In the genomic region with DNA sequence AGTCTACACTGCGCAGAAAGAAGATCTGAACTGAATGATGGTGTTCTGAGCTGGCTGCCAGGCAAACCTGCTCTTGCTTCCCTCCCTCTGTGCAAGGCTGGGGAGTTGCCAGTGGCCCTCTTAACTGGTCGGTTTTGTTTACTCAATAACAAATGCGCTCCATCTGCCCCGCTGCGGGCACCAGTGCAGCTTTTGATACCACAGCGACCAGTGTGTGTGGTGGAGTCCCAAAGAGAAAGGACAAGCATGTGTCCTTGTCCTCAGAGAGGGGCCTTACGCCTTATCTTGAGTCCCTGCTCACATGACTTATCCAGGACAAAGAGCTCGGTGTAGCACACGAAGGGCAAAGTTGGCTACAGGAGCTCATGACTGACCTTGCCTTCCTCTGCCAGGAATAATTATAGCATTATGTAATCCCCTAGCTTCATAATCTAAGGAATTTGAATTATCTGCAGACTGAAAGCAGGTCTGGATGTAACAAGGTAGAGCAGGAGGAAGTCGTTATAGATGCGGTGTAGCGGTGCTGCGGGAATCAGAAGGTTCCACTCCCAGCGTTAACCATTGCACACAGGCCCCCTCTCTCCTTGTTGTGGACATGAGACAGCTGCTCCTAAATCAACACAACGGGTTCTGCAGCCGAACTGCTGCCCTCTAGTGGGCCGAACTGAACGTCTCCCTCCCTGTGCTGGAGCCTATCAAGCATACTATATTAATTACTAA, we compare ENCODE assay signal across 8 mouse cellular contexts. TPM values are rescaled to one million over a fixed set of nuclear protein-coding genes. Genes with fewer than 3 reads are reported as not detected.
DNase-seq lines count a peak whose midpoint lies in the region; ATAC-seq and TF ChIP-seq lines count a peak whose summit lies in the region.

No protein-coding gene starts in this region.

- POLR2A ChIA-PET in Patski (lab: Charles Lee) = interaction anchor here (0.5 to 1.8 kb wide), 13 partner anchors 9 to 189 kb away, joined by 3 to 10 read pairs (median 3); a partner anchor contains a TSS

- peak; percentile 94 for TF ChIP-seq CTCF in Patski (IDR thresholded peaks at IDR 0.05)

- no peak overlapping the region for H3K9ac ChIP-seq in hindbrain, embryonic 13.5 days

- in situ Hi-C loops in Patski (cut with MboI; ENCODE audit: low pct_unique_long_range_greater_than_20kb) = loop anchor here (5.0 to 25.0 kb wide), 2 partner anchors 429 to 574 kb away; a partner anchor contains a TSS

- peak; percentile 33 for ATAC-seq in Patski
- peak; percentile 88 for ATAC-seq in hindbrain, embryonic 13.5 days (ENCODE audit: low FRiP score)

- H3K4me3 ChIP-seq in hindbrain, embryonic 13.5 days = no peak overlapping the region

- H3K4me1 ChIP-seq in hindbrain, embryonic 13.5 days (replicated peaks) = peaks cover 7% of the 10 kb centered on the region; the same call in 1 of the 2 replicates

- H3K27ac ChIP-seq in hindbrain, embryonic 13.5 days = no peak overlapping the region; the same call in 1 of the 2 replicates

- no peaks in the 10 kb centered on the region for H3K27me3 ChIP-seq in Patski
- H3K27me3 ChIP-seq in hindbrain, embryonic 13.5 days = no peaks in the 10 kb centered on the region

- H3K36me3 ChIP-seq in hindbrain, embryonic 13.5 days = peaks cover 20% of the 10 kb centered on the region

- CTCF ChIA-PET in Patski (lab: Charles Lee) = interaction anchor here (0.7 to 9.0 kb wide), 47 partner anchors 11 to 427 kb away, joined by 3 to 109 read pairs (median 8); a partner anchor contains a TSS

- DNase-seq in Patski (ENCODE audit: low read depth, low spot score) = no peak
- DNase-seq in cerebellum, postnatal 14 days = peak; percentile 92 to 93
- peak; percentile 81 to 88 for DNase-seq in frontal cortex, postnatal 36 days (ENCODE audit: low spot score in 2 of 2)
- DNase-seq in layer of hippocampus, postnatal 14 days (ENCODE audit: low spot score in 2 of 2) = peak; percentile 79 to 87
- DNase-seq in lung, postnatal 14 days = peak; percentile 84
- peak; percentile 86 for DNase-seq in retina, embryonic 14.5 days (ENCODE audit: low spot score)
- DNase-seq in thymus, postnatal 4 days = peak; percentile 85

- no peaks in the 10 kb centered on the region for H3K9me3 ChIP-seq in hindbrain, embryonic 13.5 days

- no peak overlapping the region; the same call in 1 of the 2 replicates for H3K4me2 ChIP-seq in hindbrain, embryonic 13.5 days

- WGBS in hindbrain, embryonic 13.5 days = 26% methylated on average over 18 of the region's 18 CpGs

RNA-seq across cellular contexts. Expression of a gene that starts 12.8 kb away (rescaled TPM):
- polyA plus RNA-seq in Patski (2021) = 164 TPM
- polyA plus RNA-seq in hindbrain, embryonic 13.5 days (2015; fragmentation: Nextera tagmentation; extraction: Ambion mirVana) = 5.6 and 5.8 TPM in 2 replicates
- 10 to 100 TPM; 47.2 to 47.3 TPM for total RNA-seq in layer of hippocampus, postnatal 14 days (2021)

Comparison
In these comparisons a context has a peak if more than half of its experiments do, and no peak if none do; other contexts are left out.
1. RNA of a gene that starts 12.8 kb away (polyA plus RNA-seq): 164 TPM in Patski (single experiment); 5.6 to 5.8 TPM in hindbrain, embryonic 13.5 days; every median in the first group is over 10 times any median in the second.